Mouse (Mus musculus) midbrain, embryonic 13.5 days (tissue): Measurements from ENCODE around the gene Add2. TPM values are rescaled to one million over a fixed set of nuclear protein-coding genes. Genes with fewer than 3 reads are reported as not detected.

Experiments used
- ATAC-seq: fragments of 200-750 bp; cut with Nextera tagmentation; 2 replicates; pipeline ENCODE4 v1.8.0; 2017; ENCODE audit warnings: mild to moderate bottlenecking, moderate TSS enrichment, moderate library complexity
- H3K27ac ChIP-seq: fragments of 300-500 bp; sonication (generic); 2 replicates; pipeline ENCODE4 v1.5.1; 2015; ENCODE audit warnings: inconsistent platforms, mild to moderate bottlenecking, moderate library complexity
- H3K27me3 ChIP-seq: fragments of 300-500 bp; sonication (generic); 2 replicates; pipeline ENCODE4 v1.6.1; 2015; ENCODE audit warnings: mild to moderate bottlenecking, inconsistent platforms
- H3K36me3 ChIP-seq: fragments of 300-500 bp; sonication (generic); 2 replicates; pipeline ENCODE4 v1.6.1; 2015; ENCODE audit warnings: mild to moderate bottlenecking, inconsistent platforms
- H3K4me1 ChIP-seq: fragments of 300-500 bp; sonication (generic); replicated peaks from 2 replicates; pipeline ENCODE4 v1.6.1; 2015; ENCODE audit warnings: inconsistent platforms
- H3K4me2 ChIP-seq: fragments of 300-500 bp; sonication (generic); replicated peaks from 2 replicates; pipeline ENCODE4 v1.6.1; 2015; ENCODE audit warnings: moderate library complexity, mild to moderate bottlenecking, inconsistent platforms
- H3K4me3 ChIP-seq: fragments of 300-500 bp; sonication (generic); replicated peaks from 2 replicates; pipeline ENCODE4 v1.5.1; 2015; ENCODE audit warnings: mild to moderate bottlenecking, inconsistent platforms
- H3K9ac ChIP-seq: fragments of 300-500 bp; sonication (generic); replicated peaks from 2 replicates; pipeline ENCODE4 v1.6.1; 2015; ENCODE audit warnings: mild to moderate bottlenecking, inconsistent platforms
- H3K9me3 ChIP-seq: fragments of 300-500 bp; sonication (generic); 2 replicates; pipeline ENCODE4 v1.6.1; 2016; ENCODE audit warnings: mild to moderate bottlenecking, inconsistent platforms
- WGBS: fragments of 180-500 bp; shearing (Covaris S2); methylation state at CpG from one replicate; pipeline ENCODE4 v1.1.7; 2015; 5-methylcytosine and 5-hydroxymethylcytosine counted together
- polyA plus RNA-seq: library from polyadenylated mRNA; unstranded; fragments of >200 nt; fragmentation: Nextera tagmentation; extraction: Ambion mirVana; gene quantifications from 2 replicates; pipeline ENCODE4 v1.2.1, GENCODE M21; 2015

Add2 gene
- polyA plus RNA-seq, 1 experiment from 2014 or later, result 200 TPM

- peaks cover 6% of the 10 kb centered on the region for H3K36me3 ChIP-seq
- 5% methylated on average over 7 of the region's 7 CpGs for WGBS
- peak overlapping the region; percentile 100 for H3K27ac ChIP-seq
- H3K4me2 ChIP-seq, result peak overlapping the region; percentile 51
- ATAC-seq, result peak; percentile 87
- H3K4me1 ChIP-seq, result peaks cover 88% of the 10 kb centered on the region
- H3K4me3 ChIP-seq, result peak overlapping the region; percentile 24
- peak overlapping the region; percentile 61 for H3K9ac ChIP-seq
- H3K27me3 ChIP-seq, result no peaks in the 10 kb centered on the region
- H3K9me3 ChIP-seq, result no peaks in the 10 kb centered on the region
Measured at GRCm38 (mm10) chr6:86052032-86052459, 23.6 kb downstream of the Add2 start.

GRCm38 (mm10) chr6:86052556-86052955 is 24.1 kb downstream of the Add2 start:
- Histone ChIP-seq H3K4me1 (peaks cover 88% of the 10 kb centered on the region), H3K4me2 (peak overlapping the region; percentile 51), H3K9me3 (no peaks in the 10 kb centered on the region), H3K36me3 (peaks cover 4% of the 10 kb centered on the region), H3K4me3 (peak overlapping the region; percentile 24), H3K27me3 (no peaks in the 10 kb centered on the region), H3K9ac (peak overlapping the region; percentile 61), H3K27ac (peak overlapping the region; percentile 100)
- WGBS, result 14% methylated on average over 4 of the region's 4 CpGs
- ATAC-seq, result peak; percentile 8

- no peaks in the 10 kb centered on the region for H3K27me3 ChIP-seq
- peak overlapping the region; percentile 51 for H3K4me2 ChIP-seq
- peak overlapping the region; percentile 100 for H3K27ac ChIP-seq
- peaks cover 88% of the 10 kb centered on the region for H3K4me1 ChIP-seq
- peak overlapping the region; percentile 24; the same call in 1 of the 2 replicates for H3K4me3 ChIP-seq
- peak; percentile 47 for ATAC-seq
- no peaks in the 10 kb centered on the region for H3K9me3 ChIP-seq
- H3K9ac ChIP-seq, result peak overlapping the region; percentile 61
- 9% methylated on average over 4 of the region's 4 CpGs for WGBS
- no peaks in the 10 kb centered on the region for H3K36me3 ChIP-seq
Measured at GRCm38 (mm10) chr6:86053099-86053498, 24.6 kb downstream of the Add2 start.

- ATAC-seq, result peak; percentile 17; the same call in 1 of the 2 replicates
- whole genome bisulfite sequencing, result 53% methylated on average over 5 of the region's 5 CpGs
- no peak overlapping the region for H3K4me3 ChIP-seq
- H3K9ac ChIP-seq, result peak overlapping the region; percentile 61
- H3K27me3 ChIP-seq, result no peaks in the 10 kb centered on the region
- peaks cover 89% of the 10 kb centered on the region for H3K4me1 ChIP-seq
- H3K9me3 ChIP-seq, result no peaks in the 10 kb centered on the region
- peak overlapping the region; percentile 51 for H3K4me2 ChIP-seq
- H3K36me3 ChIP-seq, result no peaks in the 10 kb centered on the region
- H3K27ac ChIP-seq, result peak overlapping the region; percentile 100
Measured at GRCm38 (mm10) chr6:86053594-86053993, 25.1 kb downstream of the Add2 start.

GRCm38 (mm10) chr6:86058475-86058874 is 30.0 kb downstream of the Add2 start:
- no peaks in the 10 kb centered on the region for H3K9me3 ChIP-seq
- peaks cover 91% of the 10 kb centered on the region for H3K4me1 ChIP-seq
- no peak overlapping the region for H3K4me3 ChIP-seq
- H3K4me2 ChIP-seq, result peak overlapping the region; percentile 51
- no peak for ATAC-seq
- H3K27me3 ChIP-seq, result no peaks in the 10 kb centered on the region
- WGBS, result 0% methylated on average over 1 of the region's 1 CpGs
- H3K9ac ChIP-seq, result no peak overlapping the region
- no peaks in the 10 kb centered on the region for H3K36me3 ChIP-seq
- H3K27ac ChIP-seq, result peak overlapping the region; percentile 98

- peaks cover 91% of the 10 kb centered on the region for H3K4me1 ChIP-seq
- peak overlapping the region; percentile 51 for H3K4me2 ChIP-seq
- H3K4me3 ChIP-seq, result peak overlapping the region; percentile 29
- H3K9me3 ChIP-seq, result no peaks in the 10 kb centered on the region
- peak overlapping the region; percentile 98 for H3K27ac ChIP-seq
- WGBS, result 11% methylated on average over 7 of the region's 7 CpGs
- H3K9ac ChIP-seq, result peak overlapping the region; percentile 65
- H3K27me3 ChIP-seq, result no peaks in the 10 kb centered on the region
- H3K36me3 ChIP-seq, result no peaks in the 10 kb centered on the region
- ATAC-seq, result peak; percentile 95
Measured at GRCm38 (mm10) chr6:86059151-86059853, 30.8 kb downstream of the Add2 start.

- Histone ChIP-seq H3K27me3 (no peaks in the 10 kb centered on the region), H3K27ac (peak overlapping the region; percentile 98), H3K4me2 (peak overlapping the region; percentile 51), H3K9me3 (no peaks in the 10 kb centered on the region), H3K9ac (0 out of 2 replicates have a peak overlapping the region, but pooled peaks have one; percentile 14), H3K4me3 (no peak overlapping the region), H3K4me1 (peaks cover 92% of the 10 kb centered on the region), H3K36me3 (no peaks in the 10 kb centered on the region)
- ATAC-seq, result no peak
- 93% methylated on average over 3 of the region's 3 CpGs for WGBS
Measured at GRCm38 (mm10) chr6:86060170-86060569, 31.7 kb downstream of the Add2 start.

- Histone ChIP-seq H3K4me3 (no peak overlapping the region), H3K9me3 (no peaks in the 10 kb centered on the region), H3K27ac (peak overlapping the region; percentile 90), H3K9ac (0 out of 2 replicates have a peak overlapping the region, but pooled peaks have one; percentile 8), H3K4me1 (peaks cover 100% of the 10 kb centered on the region), H3K36me3 (no peaks in the 10 kb centered on the region), H3K27me3 (no peaks in the 10 kb centered on the region), H3K4me2 (peak overlapping the region; percentile 11; the same call in 1 of the 2 replicates)
- 59% methylated on average over 5 of the region's 5 CpGs for WGBS
- no peak for ATAC-seq
Measured at GRCm38 (mm10) chr6:86062226-86062625, 33.7 kb downstream of the Add2 start.

- H3K27ac ChIP-seq, result peak overlapping the region; percentile 90
- H3K27me3 ChIP-seq, result no peaks in the 10 kb centered on the region
- H3K9ac ChIP-seq, result 0 out of 2 replicates have a peak overlapping the region, but pooled peaks have one; percentile 8
- H3K4me2 ChIP-seq, result peak overlapping the region; percentile 11; the same call in 1 of the 2 replicates
- peaks cover 99% of the 10 kb centered on the region for H3K4me1 ChIP-seq
- no peak overlapping the region for H3K4me3 ChIP-seq
- WGBS, result 57% methylated on average over 2 of the region's 2 CpGs
- ATAC-seq, result no peak
- no peaks in the 10 kb centered on the region for H3K9me3 ChIP-seq
- no peaks in the 10 kb centered on the region for H3K36me3 ChIP-seq
Measured at GRCm38 (mm10) chr6:86062684-86063083, 34.2 kb downstream of the Add2 start.

- WGBS, result 8% methylated on average over 6 of the region's 6 CpGs
- no peaks in the 10 kb centered on the region for H3K9me3 ChIP-seq
- peak; percentile 86 for ATAC-seq
- no peaks in the 10 kb centered on the region for H3K36me3 ChIP-seq
- H3K9ac ChIP-seq, result no peak overlapping the region
- H3K4me3 ChIP-seq, result no peak overlapping the region
- peak overlapping the region; percentile 25 for H3K4me2 ChIP-seq
- peaks cover 96% of the 10 kb centered on the region for H3K4me1 ChIP-seq
- H3K27ac ChIP-seq, result peak overlapping the region; percentile 90
- H3K27me3 ChIP-seq, result no peaks in the 10 kb centered on the region
Measured at GRCm38 (mm10) chr6:86064318-86065016, 36.0 kb downstream of the Add2 start.

GRCm38 (mm10) chr6:86066727-86067126 is 38.2 kb downstream of the Add2 start:
- ATAC-seq, result no peak
- peak overlapping the region; percentile 90; the same call in 1 of the 2 replicates for H3K27ac ChIP-seq
- 82% methylated on average over 6 of the region's 6 CpGs for WGBS
- no peak overlapping the region for H3K4me2 ChIP-seq
- H3K4me3 ChIP-seq, result no peak overlapping the region
- no peaks in the 10 kb centered on the region for H3K9me3 ChIP-seq
- H3K4me1 ChIP-seq, result peaks cover 91% of the 10 kb centered on the region
- H3K9ac ChIP-seq, result no peak overlapping the region
- H3K27me3 ChIP-seq, result no peaks in the 10 kb centered on the region
- H3K36me3 ChIP-seq, result no peaks in the 10 kb centered on the region

- Histone ChIP-seq H3K27me3 (no peaks in the 10 kb centered on the region), H3K36me3 (no peaks in the 10 kb centered on the region), H3K27ac (0 out of 2 replicates have a peak overlapping the region, but pooled peaks have one; percentile 40), H3K4me1 (peaks cover 90% of the 10 kb centered on the region), H3K9ac (no peak overlapping the region), H3K4me2 (no peak overlapping the region), H3K9me3 (no peaks in the 10 kb centered on the region), H3K4me3 (no peak overlapping the region)
- 40% methylated on average over 5 of the region's 5 CpGs for WGBS
- no peak for ATAC-seq
Measured at GRCm38 (mm10) chr6:86067145-86067544, 38.7 kb downstream of the Add2 start.
